Mouse (Mus musculus) mammary gland, adult 2 months (tissue): ENCODE measurements around the gene Rnps1. TPM values are rescaled to one million over a fixed set of nuclear protein-coding genes. Genes with fewer than 3 reads are reported as not detected.

Source experiments
- polyA plus RNA-seq: library from polyadenylated mRNA; depleted of rRNA; stranded (reverse); fragments of >200 nt; gene quantifications from 2 replicates; pipeline ENCODE4 v1.2.3, GENCODE M21; 2012; ENCODE audit warnings: low replicate concordance; rRNA removed

Rnps1 gene
- polyA plus RNA-seq = 121 and 125 TPM in 2 replicates

DNA sequence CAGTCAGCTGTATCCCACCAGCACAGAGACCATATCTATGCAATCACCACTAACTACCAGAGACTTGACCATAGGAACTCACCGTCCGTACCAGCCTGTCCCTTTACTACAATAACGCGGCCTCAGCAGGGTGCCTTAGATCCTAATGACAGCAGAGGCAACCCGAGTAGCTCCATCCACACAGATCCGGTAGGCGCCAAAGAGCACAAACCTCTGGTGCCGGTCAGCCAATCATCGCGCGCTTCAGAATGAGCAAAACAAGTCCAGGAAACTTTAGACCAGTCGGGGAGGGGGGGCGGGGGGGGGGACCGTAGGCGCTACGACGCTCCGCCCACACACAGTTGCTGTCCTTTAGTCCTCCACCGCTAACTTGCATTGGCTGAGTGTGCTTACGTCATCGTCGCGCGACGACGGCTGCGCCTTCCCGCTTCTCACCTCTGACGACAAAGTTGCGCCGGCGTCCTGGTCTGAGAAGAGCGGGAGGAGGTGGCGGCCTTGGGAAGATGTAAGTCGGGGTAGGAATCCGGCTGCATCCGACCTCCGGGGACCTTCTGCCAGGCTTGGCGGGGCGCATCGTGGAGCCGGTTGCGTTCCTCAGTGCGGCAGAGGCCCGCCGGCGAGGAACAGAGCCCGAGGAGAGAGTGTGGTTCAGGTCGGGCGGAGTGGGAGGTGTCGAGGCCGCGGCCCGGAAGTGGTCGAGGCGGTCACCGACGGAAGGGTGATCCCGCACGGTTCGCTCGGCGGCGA lies at the start of gene Rnps1:
Rnps1 (plus strand) TSS at position 336 of the 747 bp plus-strand sequence.

DNA sequence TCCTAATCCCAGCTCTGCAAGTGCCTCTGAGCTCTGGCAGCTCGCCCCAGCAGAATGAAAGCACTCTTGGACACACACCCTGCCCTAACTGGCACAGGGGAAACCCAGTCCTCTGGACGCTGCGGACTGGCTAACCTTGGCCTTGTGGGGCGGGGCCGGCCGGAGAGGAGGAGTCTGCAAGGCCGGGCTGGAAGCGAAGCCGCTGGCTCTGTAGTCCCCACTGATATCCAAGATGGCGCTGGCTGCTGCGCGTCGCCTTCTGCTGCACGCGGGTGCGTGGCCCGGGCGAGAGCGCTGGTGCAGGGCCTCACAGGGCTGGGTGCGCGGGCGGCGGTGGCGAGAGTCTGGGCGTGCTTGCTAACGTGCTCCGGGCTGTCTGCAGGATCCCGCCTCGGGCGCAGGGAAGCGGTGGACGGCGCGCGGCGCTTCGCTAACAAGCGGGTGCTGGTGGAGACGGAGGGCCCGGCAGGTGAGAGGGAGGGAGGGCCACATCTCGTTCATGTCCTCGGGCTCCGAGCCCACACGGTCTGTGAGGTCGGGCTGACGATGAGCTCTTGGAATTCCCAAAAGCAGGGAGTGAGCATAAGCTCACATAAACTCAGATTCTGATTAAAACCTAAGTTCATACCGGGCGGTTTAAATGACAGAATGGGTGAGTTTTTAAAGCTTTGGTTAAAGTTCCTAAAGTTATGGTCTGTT lies 12.3 kb downstream of the Rnps1 start, which contains the start of gene Eci1:
Eci1 (plus strand) TSS at position 171 of the 699 bp plus-strand sequence.

DNA sequence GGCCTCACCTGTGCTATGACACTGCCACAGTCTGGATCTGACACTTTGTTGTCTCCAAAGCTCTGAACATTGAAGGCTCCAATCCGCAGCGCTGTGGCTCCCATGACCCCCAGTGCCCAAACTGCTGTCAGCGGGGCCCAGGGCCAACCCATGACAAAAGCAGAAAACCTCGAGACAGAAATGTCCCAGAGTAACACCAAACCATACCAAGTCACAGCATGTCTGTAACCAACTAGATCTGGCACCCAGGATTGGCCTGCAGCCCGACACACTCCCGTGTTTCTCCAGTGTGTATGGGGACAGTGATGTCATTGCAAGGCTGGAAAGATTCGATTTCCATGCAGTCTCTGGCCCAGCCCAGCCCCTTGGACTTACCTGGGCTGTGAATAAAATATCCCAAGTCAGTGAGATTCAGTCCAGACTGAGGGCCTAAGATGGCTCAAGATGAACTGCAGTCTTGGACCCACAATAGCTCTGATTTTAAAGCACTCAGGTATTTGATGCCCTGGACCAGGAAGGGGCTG lies 28.3 kb downstream of the Rnps1 start, which contains the start of gene Dnase1l2:
Dnase1l2 (minus strand) TSS at position 474 of the 524 bp plus-strand sequence.

DNA sequence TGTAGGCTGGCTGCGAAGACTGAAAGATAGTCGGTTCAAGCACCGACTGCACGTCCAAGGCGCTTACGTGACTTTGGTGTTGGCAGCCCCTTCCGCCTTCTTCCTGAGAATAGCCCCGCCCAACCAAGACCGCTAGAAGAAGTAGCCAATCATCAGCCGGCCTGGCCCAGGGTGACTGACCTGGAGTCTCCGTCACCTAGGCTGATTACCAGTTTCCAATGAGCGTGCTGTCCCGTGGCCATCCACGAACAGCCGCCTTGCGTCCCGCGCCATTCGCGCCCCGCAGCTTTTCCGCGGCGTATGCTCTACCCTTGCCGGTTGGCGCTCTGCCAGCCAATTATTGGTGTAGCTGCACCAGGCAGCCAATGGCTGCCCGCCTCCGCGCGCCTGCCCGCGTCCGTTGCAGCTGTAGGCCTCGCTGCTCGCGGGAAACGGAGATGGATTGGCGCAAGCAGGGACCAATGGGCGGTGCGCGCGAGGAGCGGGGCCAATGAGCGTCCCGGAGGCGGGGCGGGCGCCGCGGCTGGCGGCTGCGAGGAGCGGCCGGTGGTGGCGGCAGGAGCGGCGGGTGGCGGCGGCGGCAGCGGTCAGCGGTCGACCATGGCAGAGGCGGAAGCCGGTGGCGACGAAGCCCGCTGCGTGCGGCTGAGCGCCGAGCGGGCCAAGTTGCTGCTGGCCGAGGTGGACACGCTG lies 55.7 kb downstream of the Rnps1 start, which contains the start of the genes E4f1 and Pgp:
E4f1 (minus strand) TSS at position 404 of the 693 bp plus-strand sequence.
Pgp (plus strand) TSS at position 483 of the 693 bp plus-strand sequence.

DNA sequence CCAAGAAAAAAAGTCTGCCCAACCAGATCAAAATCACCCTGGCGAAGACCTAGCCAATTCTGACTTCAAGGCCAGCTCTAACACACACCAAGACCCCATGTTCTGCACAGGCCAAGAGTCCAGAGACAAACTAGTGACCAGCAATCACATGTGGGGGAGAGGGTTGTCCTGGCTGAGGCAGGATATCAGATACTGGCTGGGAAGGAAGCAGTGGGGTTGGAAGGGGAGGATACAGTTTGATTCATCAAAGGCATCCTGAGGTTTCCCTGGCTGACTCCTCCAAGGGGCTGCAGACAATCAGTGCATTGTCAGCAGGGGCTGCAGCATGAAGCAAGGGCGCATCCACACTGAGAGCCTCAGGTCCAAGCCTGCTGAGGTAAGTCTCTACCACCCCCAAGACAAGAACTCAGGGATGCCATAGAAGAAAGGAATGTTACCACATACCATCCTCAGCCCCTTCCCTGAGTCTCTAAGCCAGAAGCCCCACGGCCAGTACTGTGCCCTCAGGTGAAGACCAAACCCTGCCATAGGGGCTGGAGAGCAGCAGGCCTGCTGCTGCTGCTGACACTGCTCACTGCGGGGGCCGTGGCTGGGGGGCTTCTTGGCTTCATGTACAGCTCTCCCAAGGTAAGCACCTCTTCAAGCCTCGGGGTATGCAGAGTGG lies 59.4 kb downstream of the Rnps1 start, which contains the start of gene Bricd5:
Bricd5 (plus strand) TSS at position 273 of the 664 bp plus-strand sequence.

Other genes with a start within 250 kb of the Rnps1 start
- 973 and 1,113 TPM in 2 replicates for gene Atp6v0c, start 244.9 kb upstream of the Rnps1 start, polyA plus RNA-seq
- 20.5 and 35.5 TPM in 2 replicates for gene Tbc1d24, start 209.0 kb upstream of the Rnps1 start, polyA plus RNA-seq
- gene Ntn3, start 205.0 kb upstream of the Rnps1 start, polyA plus RNA-seq = 2.5 and 5.7 TPM in 2 replicates
- gene Tedc2, start 193.7 kb upstream of the Rnps1 start, polyA plus RNA-seq = 8.1 and 10.1 TPM in 2 replicates
- 2.8 and 3.3 TPM in 2 replicates for gene Ccnf, start 163.1 kb upstream of the Rnps1 start, polyA plus RNA-seq
- gene Abca17, start 63.5 kb upstream of the Rnps1 start, polyA plus RNA-seq = not detected in 2 replicates
- 36.4 and 48.3 TPM in 2 replicates for gene Abca3, start 62.6 kb upstream of the Rnps1 start, polyA plus RNA-seq
- 170 and 281 TPM in 2 replicates for gene Eci1, start 12.1 kb downstream of the Rnps1 start, polyA plus RNA-seq
- gene Dnase1l2, start 28.5 kb downstream of the Rnps1 start, polyA plus RNA-seq = 6.9 and 11.5 TPM in 2 replicates
- gene E4f1, start 55.7 kb downstream of the Rnps1 start, polyA plus RNA-seq = 84.4 and 102 TPM in 2 replicates
- 58.4 and 88.6 TPM in 2 replicates for gene Pgp, start 55.8 kb downstream of the Rnps1 start, polyA plus RNA-seq
- 2.1 and 3.1 TPM in 2 replicates for gene Bricd5, start 59.3 kb downstream of the Rnps1 start, polyA plus RNA-seq
- gene Mlst8, start 64.5 kb downstream of the Rnps1 start, polyA plus RNA-seq = 36.1 and 68.2 TPM in 2 replicates
- gene Caskin1, start 74.0 kb downstream of the Rnps1 start, polyA plus RNA-seq = 1.3 and 1.4 TPM in 2 replicates
- 207 and 225 TPM in 2 replicates for gene Traf7, start 113.4 kb downstream of the Rnps1 start, polyA plus RNA-seq
- 1.3 and 1.8 TPM in 2 replicates for gene Rab26, start 119.6 kb downstream of the Rnps1 start, polyA plus RNA-seq
- 78.7 and 102 TPM in 2 replicates for gene Pkd1, start 135.3 kb downstream of the Rnps1 start, polyA plus RNA-seq
- gene Tsc2, start 218.1 kb downstream of the Rnps1 start, polyA plus RNA-seq = 176 and 242 TPM in 2 replicates
- gene Nthl1, start 218.1 kb downstream of the Rnps1 start, polyA plus RNA-seq = 11.9 and 14.0 TPM in 2 replicates
- gene Slc9a3r2, start 235.8 kb downstream of the Rnps1 start, polyA plus RNA-seq = 101 and 134 TPM in 2 replicates
- gene Npw, start 243.9 kb downstream of the Rnps1 start, polyA plus RNA-seq = 1.4 TPM in 2 replicates